Mouse (Mus musculus) adrenal gland, adult 2 months (tissue): ENCODE data around the gene Slc36a1. TPM values are rescaled to one million over a fixed set of nuclear protein-coding genes. Genes with fewer than 3 reads are reported as not detected.

Experiments
- DNase-seq: peaks from one replicate; pipeline ENCODE4 v3.0.0; 2021
- long read RNA-seq: library from polyadenylated mRNA; stranded (forward); transcript quantifications from one replicate; pipeline ENCODE4 v2.0.0, GENCODE M21; 2021
- polyA plus RNA-seq: library from polyadenylated mRNA; depleted of rRNA; stranded (reverse); fragments of >200 nt; gene quantifications from 2 replicates; pipeline ENCODE4 v1.2.3, GENCODE M21; 2012; rRNA removed
- total RNA-seq, 2 experiments: library from RNA; stranded (reverse); gene quantifications; 2 replicates each; pipeline ENCODE4 v1.2.3; 2021

The Slc36a1 gene
- total RNA-seq (10 to 100 TPM; 15.9 to 18.7 TPM), polyA plus RNA-seq (16.4 and 21.5 TPM in 2 replicates)
- long read RNA-seq, partial matches to known transcripts, result 2 of 3 reads
- long read RNA-seq, other reads (novel, unspliced or antisense), result 1 of 3 reads

DNA sequence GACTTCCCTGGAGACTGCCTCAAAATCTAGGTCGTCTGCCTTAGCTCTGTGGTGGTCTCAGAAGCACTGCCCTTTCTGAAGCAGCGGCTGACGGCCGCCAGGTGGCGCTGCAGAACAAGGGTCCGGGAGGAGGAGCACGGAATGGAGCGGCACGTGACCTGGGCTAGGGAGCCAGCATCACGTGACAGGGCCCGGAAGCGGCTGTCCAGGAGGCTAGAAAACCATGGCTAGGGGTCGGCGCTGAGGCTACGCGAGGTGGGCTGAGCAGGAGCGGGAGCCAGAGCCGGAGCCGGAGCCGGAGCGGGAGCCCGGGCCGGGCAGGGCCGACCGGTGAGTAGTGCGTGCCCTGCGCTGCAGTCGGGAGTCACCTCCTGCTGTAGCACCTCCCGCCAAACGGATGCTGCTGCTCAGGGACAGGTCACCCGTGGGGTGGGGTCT lies at the start of gene Slc36a1:
Gene Slc36a1, plus strand, starts transcription at position 192 of the 438 bp plus-strand sequence.
- DNase-seq, result peak; percentile 94

DNA sequence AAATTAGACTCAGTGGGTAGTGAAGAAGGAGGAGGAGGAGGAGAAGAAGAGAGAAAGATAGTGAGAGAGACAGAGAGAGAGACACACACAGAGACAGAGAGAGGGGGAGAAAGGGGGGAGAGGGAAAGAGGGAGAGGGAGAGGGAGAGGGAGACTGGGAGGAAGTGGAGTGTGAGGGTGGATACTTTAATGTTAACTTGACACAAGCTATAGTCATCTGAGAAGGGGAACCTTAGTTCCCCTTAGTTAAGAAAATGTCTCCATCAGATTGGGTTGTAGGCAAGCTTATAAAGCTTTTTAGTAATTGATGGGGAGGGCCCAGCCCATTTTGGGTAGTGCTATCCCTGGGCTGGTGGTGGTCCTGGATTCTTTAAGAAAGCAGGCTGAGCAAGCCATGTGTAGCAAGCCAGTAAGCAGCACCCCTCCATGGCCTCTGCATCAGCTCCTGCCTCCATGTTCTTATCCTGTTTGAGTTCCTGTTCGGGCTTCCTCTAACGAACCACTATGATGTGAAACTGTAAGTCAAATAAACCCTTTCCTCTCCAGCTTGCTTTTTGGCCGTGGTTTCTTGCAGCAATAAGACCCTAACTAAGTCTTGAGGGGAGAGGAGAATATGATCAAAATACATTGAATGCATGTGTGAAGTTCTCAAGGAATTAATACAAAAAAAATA lies 49.6 kb upstream of the Slc36a1 start:
- no peak for DNase-seq

DNA sequence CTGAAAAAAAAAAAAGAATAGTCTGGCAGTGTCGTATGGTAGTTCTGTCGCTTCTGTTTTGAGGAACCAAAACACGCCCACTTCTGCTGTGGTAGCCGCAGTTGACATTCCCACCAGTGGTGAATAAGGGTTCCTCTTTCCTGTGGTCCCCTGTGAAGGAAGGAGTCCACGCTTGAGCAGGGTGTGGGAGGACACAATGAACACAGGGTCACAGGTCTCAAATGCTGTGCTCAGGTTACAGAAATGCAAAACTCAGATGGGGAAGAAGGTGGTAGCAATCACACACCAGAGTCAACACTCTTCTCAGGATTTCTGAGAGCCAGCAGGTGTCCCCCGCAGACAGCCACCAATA lies 49.1 kb upstream of the Slc36a1 start:
- DNase-seq, result no peak

DNA sequence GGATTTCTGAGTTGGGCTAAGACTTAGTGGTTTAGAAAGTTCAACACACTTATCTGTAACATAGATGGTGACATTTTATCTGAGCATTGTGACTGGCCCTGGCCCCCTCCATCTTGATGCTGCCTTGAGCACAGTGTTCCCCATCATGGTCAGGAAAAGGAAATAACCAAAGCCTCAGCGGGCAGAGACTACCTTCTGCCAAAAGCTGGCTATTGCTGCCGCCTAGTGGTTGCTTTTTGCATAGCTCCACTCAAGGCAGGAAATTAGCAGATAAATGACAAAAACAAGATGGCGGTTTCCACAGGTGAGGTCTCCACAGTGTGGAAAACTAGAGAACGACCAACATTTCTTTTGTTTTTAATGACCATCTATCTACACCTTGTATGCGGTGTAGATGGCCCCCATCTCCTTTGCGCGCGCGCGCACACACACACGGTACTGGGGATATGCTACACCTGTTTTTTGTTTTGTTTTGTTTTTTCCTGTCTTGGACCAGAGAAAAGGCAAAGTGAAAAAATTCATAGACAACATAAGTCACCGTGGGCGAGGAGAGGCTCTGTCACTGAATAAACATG lies 45.3 kb upstream of the Slc36a1 start:
- peak; percentile 79 for DNase-seq

DNA sequence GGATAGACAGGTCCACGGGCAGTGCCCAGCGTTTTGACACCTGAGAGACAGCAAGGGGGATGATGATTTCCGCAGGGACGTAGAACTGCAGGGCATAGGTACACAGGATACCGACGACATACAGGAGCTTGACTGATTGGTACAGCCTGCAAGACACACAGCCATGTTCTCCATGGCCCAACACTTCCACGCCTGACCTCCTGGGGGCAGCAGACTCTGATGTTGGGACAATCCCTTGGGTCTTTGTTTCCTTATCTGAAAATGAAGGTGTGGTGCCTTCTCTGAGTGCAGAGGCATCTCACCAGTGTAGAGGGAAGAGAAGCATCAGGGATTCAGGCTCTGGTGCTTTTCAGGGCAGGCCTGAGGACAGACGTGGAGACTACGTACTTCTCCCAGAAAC lies 41.5 kb upstream of the Slc36a1 start:
- peak; percentile 63 for DNase-seq

DNA sequence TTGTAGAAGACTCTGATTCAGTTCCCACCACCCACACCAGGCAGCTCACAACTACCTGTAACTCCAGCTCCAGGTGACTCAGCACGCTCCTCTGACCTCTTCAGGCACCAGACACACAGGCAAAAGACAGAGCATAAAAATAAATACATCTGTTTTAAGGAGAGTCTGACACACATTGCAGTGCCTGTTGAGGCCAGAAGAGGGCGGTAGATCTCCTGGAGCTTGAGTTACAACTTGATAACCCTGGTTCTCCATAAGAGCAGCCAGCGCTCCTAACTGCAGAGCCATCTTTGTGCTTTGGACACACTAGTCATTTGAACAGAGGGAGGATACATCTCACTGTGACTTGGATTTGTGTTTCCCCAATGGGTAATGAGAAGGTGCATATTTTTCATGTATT lies 39.4 kb upstream of the Slc36a1 start:
- DNase-seq, result peak; percentile 48

DNA sequence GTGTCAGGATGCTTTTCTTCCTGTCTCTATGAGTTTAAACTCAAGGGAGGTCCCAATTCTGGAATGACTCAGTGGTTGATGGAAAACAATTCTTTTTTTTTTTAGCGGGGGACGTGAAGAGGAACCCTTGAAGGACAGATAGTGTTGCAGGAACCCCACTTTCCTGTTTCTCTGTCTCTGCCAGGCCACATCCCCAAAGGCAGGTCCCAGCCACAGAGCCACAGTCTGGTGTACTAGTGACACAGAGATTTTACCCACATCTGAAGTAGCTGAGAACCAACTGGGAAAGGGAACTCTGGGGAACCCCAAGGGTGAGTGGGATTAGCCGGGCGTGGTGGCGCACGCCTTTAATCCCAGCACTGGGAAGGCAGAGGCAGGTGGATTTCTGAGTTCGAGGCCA lies 38.4 kb upstream of the Slc36a1 start:
- no peak for DNase-seq

DNA sequence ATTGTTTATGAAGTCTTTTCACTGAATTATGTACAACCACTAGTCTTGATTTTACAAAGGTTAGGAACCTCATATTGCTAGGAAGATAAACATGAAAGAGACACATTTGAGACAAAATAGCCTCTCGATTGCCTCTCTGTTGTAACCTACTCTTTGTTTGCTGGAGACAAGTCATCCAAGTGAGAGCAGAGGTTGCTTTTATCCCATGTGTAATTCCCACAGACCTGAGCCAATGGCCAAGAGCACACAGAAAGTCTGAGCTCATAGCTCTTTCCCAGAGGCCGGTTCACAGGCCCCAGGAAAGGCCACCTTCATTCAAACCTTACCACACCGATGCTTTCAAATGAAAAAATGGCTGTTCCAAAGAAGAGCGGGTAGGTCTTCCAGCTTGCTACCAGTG lies 35.6 kb upstream of the Slc36a1 start:
- DNase-seq, result no peak

DNA sequence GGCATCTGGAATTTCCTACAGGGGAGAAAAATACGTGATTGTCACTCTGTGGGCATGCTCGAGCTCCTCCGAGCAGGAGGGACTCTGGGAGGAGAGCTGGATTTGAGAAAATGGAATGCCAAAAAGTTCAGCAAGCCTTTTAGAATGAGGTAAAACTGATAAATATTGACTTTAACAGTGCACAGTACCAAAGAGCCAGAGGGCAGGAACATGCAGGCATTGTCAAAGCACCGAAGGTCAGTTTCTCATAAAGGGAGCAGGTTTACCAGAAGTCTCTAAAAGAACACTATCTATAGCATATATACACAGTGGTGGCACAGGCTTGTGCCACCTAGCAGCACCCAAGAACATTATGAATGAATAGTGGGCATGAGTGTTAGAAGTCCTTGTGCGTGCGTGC lies 35.2 kb upstream of the Slc36a1 start:
- no peak for DNase-seq

DNA sequence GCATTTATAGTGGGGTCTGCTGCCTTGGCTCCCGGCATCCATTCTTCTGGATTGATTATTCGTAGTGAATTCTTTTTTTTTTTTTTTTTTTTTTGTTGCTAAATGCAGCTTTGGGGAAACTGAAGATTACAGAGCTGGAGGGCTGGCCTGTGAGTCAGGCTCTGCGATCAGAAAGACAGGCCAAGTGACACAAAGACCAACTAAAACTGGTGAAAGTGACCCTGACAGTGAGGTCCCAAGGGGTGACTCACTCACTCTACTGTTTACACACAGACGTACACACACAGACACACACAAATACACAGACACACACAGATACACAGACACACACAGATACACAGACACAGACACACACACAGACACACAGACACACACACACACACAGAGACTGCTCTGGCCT lies 33.6 kb upstream of the Slc36a1 start:
- peak; percentile 54 for DNase-seq

DNA sequence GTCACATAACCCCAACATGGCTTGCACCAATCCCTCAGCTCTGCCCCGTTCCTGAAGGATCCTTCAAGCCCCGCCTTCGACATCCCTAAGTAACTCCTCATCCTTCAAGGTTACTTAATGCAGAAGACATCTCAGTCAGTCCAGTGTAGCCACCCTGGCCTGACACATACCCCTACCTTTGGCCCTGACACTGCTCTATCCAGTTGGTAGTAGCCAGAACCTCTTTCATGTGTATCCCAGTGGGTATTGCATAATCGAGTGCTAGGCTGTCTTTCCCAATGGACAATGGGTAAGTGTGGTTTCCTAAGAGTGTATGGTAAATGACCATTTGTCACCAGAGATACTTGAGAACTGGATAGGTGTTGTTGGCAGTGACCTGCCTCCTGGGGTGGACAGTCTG lies 25.3 kb upstream of the Slc36a1 start:
- no peak for DNase-seq

DNA sequence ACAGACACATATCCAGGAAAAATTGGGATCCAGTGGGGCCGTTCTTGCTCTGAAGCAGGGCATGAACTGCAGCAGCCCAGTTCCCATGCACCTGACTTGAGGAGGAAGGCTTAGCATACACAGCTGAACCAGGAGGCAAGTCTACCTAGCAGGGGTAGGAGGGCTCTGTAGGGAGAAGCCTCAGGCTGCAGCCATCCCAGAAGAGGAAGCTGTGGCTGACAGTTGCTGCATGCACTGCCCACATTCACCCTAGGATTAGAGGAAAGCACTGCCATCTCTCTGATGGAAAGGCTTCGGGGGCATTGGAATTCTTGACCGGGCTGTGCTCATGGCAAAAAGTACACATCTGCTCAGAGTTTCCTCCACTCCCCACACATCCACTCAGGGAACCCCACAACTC lies 24.3 kb upstream of the Slc36a1 start:
- no peak for DNase-seq

DNA sequence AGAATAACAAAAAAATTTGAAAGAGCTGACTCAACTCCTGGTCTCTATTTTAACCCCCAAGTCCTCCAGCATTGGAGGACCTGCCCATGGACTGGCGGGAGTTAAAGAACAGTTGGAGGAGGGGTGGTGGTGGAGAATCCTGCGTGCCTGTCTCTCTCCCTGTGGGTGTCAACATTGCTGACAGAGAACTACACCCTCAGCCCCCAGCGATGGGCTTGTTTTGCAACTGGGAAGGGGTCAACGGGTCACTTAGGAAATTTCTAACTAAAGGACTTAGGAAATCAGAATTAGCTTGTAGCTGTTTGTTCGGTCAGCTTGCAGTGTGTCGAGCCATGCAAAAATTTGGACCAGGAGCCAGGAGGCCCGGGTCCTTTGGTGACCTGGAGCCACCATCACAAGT lies 21.0 kb upstream of the Slc36a1 start:
- no peak for DNase-seq

DNA sequence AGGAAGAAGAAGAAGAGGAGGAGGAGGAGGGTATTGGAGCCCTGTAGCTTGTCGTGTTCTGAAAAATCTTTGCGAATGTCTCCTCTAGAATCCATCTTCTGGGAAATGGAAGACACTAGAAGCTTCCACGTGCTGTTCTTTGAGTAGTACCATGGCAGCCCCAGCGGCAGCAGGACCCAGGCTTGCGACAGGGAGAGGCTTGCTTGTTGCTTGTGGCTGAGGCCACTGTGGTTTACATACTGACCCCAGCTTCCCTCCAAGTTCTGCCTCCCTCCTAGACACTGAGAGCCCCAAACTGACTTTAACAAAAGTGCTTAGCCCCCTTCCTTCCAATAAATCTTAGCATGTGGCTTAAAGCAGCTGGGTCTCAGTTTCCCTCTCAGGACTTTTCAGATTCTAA lies 19.9 kb upstream of the Slc36a1 start:
- DNase-seq, result no peak

DNA sequence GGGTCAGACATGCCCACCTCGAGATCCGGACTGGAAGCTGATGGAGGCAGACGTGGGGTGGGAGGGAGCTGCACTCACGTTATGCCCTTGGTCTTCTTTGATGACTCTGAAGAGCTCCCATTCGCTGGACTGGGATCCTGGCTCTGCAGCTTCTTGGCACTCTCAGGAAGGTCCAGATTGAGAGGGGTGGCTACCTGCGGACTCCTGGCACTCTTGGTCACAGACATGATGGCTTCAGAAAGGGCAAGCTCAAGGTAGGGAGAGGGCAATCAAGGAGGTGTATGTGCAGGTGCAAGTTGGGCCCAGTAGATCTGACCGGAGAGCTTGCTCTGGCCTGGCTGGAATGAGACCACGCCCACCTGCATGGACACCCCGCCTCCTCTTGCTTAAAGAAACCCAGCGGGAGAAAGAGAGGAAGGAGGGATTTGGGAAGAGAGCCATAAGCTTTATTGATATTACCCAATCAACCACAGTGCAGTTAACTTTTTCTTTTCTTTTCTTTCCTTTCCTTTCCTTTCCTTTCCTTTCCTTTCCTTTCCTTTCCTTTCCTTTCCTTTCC lies 19.3 kb upstream of the Slc36a1 start, which contains the start of gene Slc36a2:
Gene Slc36a2, minus strand, starts transcription at position 345 of the 559 bp plus-strand sequence.
- DNase-seq, result peak; percentile 60

DNA sequence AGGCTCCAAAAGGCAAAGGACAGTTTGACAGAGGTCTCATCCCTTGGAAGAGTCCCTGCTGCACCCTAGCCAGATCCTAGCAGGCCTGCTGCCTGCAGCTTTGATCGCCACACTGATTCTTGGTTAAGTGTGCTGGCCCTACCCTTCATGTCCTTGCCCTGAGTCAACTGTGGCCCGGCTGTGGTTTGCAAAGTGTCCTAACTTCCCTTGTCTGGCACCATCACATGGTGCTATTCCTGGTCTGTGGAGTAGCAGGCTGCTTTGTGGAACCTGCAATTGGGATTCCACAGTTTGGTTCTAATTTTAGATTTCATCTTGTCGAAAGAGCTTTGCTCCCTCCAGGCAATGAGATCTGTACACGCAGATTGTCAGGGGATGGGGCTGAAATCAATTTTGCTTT lies 16.9 kb upstream of the Slc36a1 start:
- DNase-seq, result peak; percentile 31

DNA sequence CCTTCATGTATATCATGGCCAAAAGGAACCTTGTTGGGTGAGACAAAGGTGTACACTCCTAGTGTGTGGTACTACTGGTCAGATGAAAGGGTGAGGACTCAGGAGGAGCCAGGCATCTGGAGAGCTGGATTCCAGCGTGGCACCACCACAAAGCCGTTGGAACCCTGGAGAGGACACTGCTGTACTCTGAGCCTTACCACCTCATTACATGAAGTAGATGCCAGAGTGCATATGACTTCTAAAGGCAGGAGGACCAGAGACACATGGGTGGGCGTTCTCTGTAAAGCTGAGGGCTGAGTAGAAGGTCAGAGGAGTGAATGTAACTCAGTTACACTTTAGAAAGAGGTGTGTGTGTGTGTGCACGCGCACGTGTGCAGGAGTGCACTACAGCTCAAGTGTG lies 16.4 kb upstream of the Slc36a1 start:
- no peak for DNase-seq

DNA sequence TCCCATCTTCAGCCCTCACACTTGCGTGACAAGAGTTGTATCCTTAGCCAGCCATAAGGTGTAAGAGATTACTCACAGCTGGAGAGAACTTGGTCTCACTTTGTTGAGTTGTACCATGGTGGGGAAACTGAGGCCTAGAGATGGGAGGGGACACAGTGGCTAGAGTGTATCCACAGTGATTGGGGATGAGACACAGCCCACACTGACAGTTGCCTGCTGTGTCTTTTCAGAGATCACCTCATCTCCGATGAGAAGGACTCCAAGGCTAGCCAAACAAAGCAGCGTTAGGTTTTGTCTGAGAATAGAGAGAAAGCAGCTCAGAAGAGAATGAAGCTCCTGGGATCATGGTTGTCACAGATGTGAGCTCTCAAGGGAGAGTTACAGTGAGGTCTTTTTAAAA lies 13.9 kb upstream of the Slc36a1 start:
- no peak for DNase-seq

DNA sequence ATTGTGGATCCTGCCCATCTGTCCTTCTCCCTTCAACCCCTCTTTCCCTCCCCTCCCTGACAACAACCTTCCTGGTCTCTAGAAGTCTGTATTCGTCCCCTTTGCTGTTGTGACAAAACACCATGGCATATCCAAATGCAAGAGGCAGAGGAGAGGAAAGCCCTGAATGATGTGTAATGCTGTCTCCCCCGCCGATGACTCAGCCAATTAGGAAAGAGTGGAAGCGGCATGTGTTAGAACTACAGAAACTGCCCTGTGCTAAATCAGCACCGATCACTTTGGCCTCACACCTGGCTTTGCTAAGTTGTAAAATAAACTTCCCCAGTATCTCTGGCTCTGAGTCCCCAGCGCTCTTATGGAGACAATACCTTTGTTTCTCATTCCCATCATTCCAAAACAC lies 7.1 kb upstream of the Slc36a1 start:
- no peak for DNase-seq

DNA sequence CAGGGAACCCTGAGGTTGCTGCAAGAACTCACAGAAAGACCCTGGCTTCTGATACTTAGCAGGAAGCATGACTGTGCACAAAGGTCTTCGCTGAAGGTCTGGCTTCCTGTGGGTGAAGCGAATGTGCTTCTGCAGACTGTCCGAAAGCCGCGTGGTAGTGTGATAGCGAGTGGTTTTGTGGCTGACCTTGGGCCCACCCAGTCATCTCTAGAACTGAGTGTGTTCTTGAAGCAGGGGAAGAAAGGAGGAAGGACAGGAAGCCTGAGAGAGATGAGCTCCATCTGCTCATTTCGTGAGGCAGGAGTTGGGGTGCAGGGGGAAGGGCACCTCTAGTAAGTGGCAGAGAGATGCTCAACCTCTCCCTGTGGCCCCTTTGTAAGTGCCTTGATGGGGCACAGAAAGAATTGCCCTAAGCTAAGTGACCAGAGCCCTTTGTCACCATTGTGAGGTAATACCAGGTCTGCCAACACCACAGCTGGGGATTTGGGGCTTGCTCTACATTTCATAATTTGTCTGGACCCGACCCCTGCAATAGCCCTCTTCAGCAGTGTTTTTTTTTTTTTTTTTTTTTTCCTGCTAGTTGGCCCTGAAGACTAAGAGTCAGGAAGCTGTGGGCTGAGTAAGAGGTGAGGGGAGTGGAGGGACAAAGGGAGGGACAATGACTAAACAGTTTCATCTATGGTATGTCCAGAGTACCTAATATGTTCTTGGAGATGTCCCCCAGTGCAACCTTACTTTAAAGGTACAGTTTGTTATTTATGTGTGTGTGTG lies 6.2 kb upstream of the Slc36a1 start:
- DNase-seq, result no peak

DNA sequence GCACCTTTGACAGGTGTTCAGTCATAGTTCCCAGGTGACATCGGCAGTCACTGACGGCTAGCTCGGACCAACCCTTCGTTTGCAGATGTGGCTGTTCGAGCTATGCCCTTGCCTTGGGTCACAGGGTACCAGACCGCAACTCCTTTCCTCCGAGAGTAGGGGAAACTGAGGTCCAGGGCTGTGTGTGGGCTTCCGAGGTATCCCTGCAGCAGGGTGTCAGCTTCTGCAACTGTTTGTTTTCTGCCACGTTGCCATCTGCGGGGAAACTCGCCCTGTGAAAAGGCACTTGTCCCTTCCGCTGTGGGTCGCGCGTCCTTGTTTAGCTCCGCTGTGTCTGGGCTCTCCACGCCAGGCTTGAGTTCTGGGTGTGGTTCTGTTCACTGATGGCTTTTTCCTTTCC lies 452 bp downstream of the Slc36a1 start:
- peak; percentile 45 for DNase-seq

DNA sequence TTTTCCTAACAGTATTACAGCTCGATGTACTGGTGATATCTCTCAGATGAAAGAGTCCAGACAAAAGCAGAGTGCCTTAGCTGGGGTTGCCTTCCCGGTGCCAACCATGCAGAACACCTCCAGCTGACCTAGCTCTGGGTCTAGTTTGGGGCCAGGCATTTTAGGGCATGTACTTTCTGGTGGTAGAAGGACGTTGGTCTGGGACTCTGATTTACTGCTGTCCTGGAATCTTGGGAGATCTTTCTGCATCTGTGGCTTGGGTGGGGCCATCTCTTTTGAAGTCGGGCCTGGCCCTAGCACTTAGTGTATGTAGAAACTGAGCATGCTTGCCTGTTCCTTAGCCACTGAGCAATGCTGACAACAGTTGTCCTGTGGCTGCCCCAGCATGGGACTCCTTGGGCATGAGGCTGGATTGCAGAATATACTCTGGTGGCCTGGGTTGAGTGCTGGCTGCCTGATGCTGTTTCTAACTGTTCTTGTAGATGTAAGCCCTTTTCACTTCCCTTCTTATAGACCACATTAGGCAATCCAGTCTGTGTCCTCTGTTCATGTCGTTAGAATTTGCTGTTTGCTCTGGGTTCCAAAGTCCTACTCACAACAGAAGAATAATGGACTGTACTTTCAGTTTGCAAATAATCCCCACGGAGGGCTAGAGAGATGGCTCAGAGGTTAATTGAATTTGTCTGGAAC lies 4.0 kb downstream of the Slc36a1 start:
- no peak for DNase-seq
